Mouse (Mus musculus) spleen, postnatal 36 days (tissue): ENCODE results near the gene Olfr1394.
"Not testable (repeated sequence)": the region's sequence is repeated elsewhere in the genome, so short reads cannot be mapped to it uniquely, and the experiment has no call there.

Experiments
- DNase-seq, 2 experiments: peaks; one replicate each; pipeline ENCODE4 v3.0.0; 2022; ENCODE audit warnings: low spot score in 2 of 2, mixed read lengths in 1 of 2

Olfr1394 gene

GRCm38 (mm10) chr11:49189737-49190136 is 35.6 kb downstream of the Olfr1394 start:
- peak; percentile 58 to 72 for DNase-seq

GRCm38 (mm10) chr11:49191083-49191482 is 36.9 kb downstream of the Olfr1394 start:
- no peak for DNase-seq

GRCm38 (mm10) chr11:49194771-49195170 is 40.6 kb downstream of the Olfr1394 start:
- not testable (repeated sequence) for DNase-seq

GRCm38 (mm10) chr11:49195819-49196322 is 41.7 kb downstream of the Olfr1394 start:
- DNase-seq: no peak

GRCm38 (mm10) chr11:49200666-49201065 is 46.5 kb downstream of the Olfr1394 start:
- DNase-seq: no peak

GRCm38 (mm10) chr11:49201142-49201541 is 47.0 kb downstream of the Olfr1394 start:
- no peak for DNase-seq

GRCm38 (mm10) chr11:49202071-49202470 is 47.9 kb downstream of the Olfr1394 start:
- no peak for DNase-seq

GRCm38 (mm10) chr11:49202523-49203061 is 48.4 kb downstream of the Olfr1394 start:
- DNase-seq: peak; percentile 18 to 30

GRCm38 (mm10) chr11:49203129-49203768 is 49.1 kb downstream of the Olfr1394 start, which contains the start of gene Zfp62:
TSS of gene Zfp62 (plus strand) at chr11:49203292.
- peak; percentile 91 to 93 for DNase-seq

GRCm38 (mm10) chr11:49203771-49204497 is 49.8 kb downstream of the Olfr1394 start:
- peak; percentile 21 to 52 for DNase-seq

GRCm38 (mm10) chr11:49205080-49205590 is 51.0 kb downstream of the Olfr1394 start:
- DNase-seq: no peak

- no peak for DNase-seq
Measured at GRCm38 (mm10) chr11:49207495-49207894, 53.3 kb downstream of the Olfr1394 start.
